Mouse (Mus musculus) limb, embryonic 15.5 days (tissue): ENCODE data around the gene Gm10638. TPM values are rescaled to one million over a fixed set of nuclear protein-coding genes. Genes with fewer than 3 reads are reported as not detected.

Source experiments
- ATAC-seq: fragments of 200-750 bp; cut with Nextera tagmentation; 2 replicates; pipeline ENCODE4 v1.8.0; 2017; ENCODE audit warnings: low read depth, moderate TSS enrichment; ENCODE audit not compliant: insufficient number of reproducible peaks, low FRiP score, low TSS enrichment
- H3K27ac ChIP-seq: fragments of 300-500 bp; sonication (generic); 2 replicates; pipeline ENCODE4 v1.5.1; 2015; ENCODE audit warnings: moderate library complexity, mild to moderate bottlenecking, inconsistent platforms
- H3K27me3 ChIP-seq: fragments of 300-500 bp; sonication (generic); 2 replicates; pipeline ENCODE4 v1.6.1; 2015; ENCODE audit warnings: inconsistent platforms
- H3K36me3 ChIP-seq: fragments of 300-500 bp; sonication (generic); 2 replicates; pipeline ENCODE4 v1.6.1; 2015; ENCODE audit warnings: inconsistent platforms
- H3K4me1 ChIP-seq: fragments of 300-500 bp; sonication (generic); 2 replicates; pipeline ENCODE4 v1.6.1; 2015; ENCODE audit warnings: inconsistent platforms
- H3K4me2 ChIP-seq: fragments of 300-500 bp; sonication (generic); 2 replicates; pipeline ENCODE4 v1.6.1; 2015; ENCODE audit warnings: mild to moderate bottlenecking, inconsistent platforms
- H3K4me3 ChIP-seq: fragments of 300-500 bp; sonication (generic); 2 replicates; pipeline ENCODE4 v1.5.1; 2015; ENCODE audit warnings: mild to moderate bottlenecking, inconsistent platforms
- H3K9ac ChIP-seq: fragments of 300-500 bp; sonication (generic); 2 replicates; pipeline ENCODE4 v1.6.1; 2015; ENCODE audit warnings: inconsistent platforms
- H3K9me3 ChIP-seq: fragments of 300-500 bp; sonication (generic); 2 replicates; pipeline ENCODE4 v1.6.1; 2016; ENCODE audit warnings: inconsistent platforms
- WGBS: fragments of 180-500 bp; shearing (Covaris S2); methylation state at CpG from one replicate; pipeline ENCODE4 v1.1.7; 2015; 5-methylcytosine and 5-hydroxymethylcytosine counted together
- polyA plus RNA-seq: library from polyadenylated mRNA; unstranded; fragments of >200 nt; fragmentation: Nextera tagmentation; extraction: Ambion mirVana; gene quantifications from 2 replicates; pipeline ENCODE4 v1.2.1, GENCODE M21; 2015

Gm10638 gene
- 4.0 and 4.4 TPM in 2 replicates for polyA plus RNA-seq

DNA sequence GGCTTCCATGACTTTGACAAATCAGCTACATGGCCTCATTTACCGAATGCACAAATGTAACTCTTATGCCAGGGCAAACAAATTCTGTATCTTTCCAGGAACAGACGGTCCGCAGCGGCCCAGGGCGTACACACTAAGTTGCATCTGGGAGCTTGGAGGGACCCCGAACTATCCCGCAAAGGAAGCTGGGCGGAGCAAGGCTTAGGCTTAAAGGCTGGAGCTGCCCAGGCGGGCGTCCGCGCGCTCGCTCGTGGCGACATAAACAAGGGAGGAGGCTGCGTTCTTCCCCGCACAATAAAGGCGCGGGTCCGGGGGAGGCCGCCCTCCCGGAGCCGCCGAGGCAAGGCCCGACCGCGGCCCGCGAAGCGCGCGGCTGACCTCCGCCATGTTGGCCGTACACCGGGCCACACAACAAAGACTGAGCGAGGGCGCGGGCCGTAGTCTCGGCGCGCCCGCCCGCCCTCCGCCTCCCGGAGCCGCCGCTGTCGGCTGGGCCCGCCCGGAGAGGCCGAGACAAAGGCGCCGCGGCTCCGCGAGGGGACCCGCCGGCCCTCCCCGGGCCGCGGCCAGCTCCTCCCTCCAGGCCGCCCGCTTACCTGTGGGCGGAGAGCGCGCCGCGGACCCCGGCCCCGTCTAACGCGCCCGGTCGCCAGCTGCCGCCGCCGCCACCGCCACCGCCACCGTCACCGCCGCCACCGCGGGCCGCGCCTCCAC lies at the start of gene Gm10638, which contains the start of gene Siah1a:
Gm10638 (plus strand) TSS at position 479 of the 714 bp plus-strand sequence.
Siah1a (minus strand) TSS at position 714 of the 714 bp plus-strand sequence.
- H3K27me3 ChIP-seq = no peaks in the 10 kb centered on the region
- H3K4me2 ChIP-seq = peak within 1 kb of the TSS; percentile 62
- ATAC-seq = peak; percentile 70
- H3K9me3 ChIP-seq = no peaks in the 10 kb centered on the region
- H3K9ac ChIP-seq = peak within 1 kb of the TSS; percentile 92
- peak within 1 kb of the TSS; percentile 87 for H3K4me3 ChIP-seq
- H3K4me1 ChIP-seq = peaks cover 7% of the 10 kb centered on the region
- peak within 1 kb of the TSS; percentile 97 for H3K27ac ChIP-seq
- WGBS = under 1% methylated on average over 64 of the region's 88 CpGs
- no peaks in the 10 kb centered on the region for H3K36me3 ChIP-seq

DNA sequence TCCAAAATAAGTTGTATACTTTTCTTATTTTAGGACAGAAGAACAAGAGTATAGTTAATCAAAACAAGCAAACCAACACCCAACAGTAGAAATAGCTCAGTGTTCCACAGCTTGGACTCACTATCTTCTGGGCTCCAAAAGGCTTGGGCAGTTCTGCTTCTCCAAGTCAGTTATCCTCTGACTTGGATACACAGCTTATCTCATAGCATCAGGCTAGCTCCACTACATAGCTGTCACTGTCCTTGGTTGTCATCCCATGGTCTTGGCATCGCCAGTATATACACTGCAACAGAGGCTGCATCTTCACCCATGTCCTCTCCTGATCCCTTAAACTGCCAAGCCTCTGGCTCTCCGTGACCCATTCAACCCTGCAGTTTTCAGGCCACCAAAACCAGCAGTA lies 49.8 kb upstream of the Gm10638 start:
- H3K27me3 ChIP-seq = no peaks in the 10 kb centered on the region
- ATAC-seq = no peak
- no peak overlapping the region for H3K9ac ChIP-seq
- peaks cover 5% of the 10 kb centered on the region; the same call in 1 of the 2 replicates for H3K36me3 ChIP-seq
- WGBS = 92% methylated on average over 2 of the region's 2 CpGs
- no peak overlapping the region for H3K4me3 ChIP-seq
- no peak overlapping the region for H3K27ac ChIP-seq
- no peaks in the 10 kb centered on the region for H3K4me1 ChIP-seq
- no peak overlapping the region for H3K4me2 ChIP-seq
- H3K9me3 ChIP-seq = no peaks in the 10 kb centered on the region

DNA sequence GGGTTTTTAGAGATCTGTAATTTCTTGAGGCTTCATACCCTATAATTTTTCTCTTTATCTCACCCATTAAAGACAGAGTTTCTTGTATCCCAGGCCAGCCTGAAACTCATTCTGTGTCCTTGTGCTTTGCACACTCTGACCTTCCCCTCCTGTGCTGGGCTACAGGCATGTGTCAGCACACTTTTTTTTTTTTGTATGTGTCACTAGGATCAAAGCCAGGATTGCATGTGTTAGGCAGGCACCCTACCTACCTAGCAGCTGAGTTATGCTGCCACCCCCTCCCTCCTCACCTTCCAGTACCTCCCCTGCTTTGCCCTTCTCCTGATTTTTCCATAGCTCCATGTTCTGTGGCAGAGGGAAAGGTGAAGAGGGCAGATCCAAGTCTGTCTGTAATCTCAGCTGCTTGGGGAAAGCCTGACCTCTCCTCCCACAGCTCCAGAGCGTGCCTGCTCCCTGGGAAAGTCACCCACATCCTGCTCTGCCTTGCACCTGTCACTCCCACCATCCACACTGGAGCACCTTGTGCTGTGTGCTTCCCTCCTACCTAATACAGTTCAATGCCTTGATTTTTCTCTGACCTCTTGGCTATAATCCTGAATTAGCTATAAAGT lies 46.6 kb upstream of the Gm10638 start:
- Histone ChIP-seq H3K9me3 (no peaks in the 10 kb centered on the region), H3K9ac (no peak overlapping the region), H3K4me2 (no peak overlapping the region), H3K36me3 (0 out of 2 replicates have a peak, but pooled peaks cover 5% of the 10 kb centered on the region), H3K27me3 (no peaks in the 10 kb centered on the region), H3K4me1 (no peaks in the 10 kb centered on the region), H3K27ac (no peak overlapping the region), H3K4me3 (no peak overlapping the region)
- 87% methylated on average over 1 of the region's 1 CpGs for WGBS
- no peak for ATAC-seq

DNA sequence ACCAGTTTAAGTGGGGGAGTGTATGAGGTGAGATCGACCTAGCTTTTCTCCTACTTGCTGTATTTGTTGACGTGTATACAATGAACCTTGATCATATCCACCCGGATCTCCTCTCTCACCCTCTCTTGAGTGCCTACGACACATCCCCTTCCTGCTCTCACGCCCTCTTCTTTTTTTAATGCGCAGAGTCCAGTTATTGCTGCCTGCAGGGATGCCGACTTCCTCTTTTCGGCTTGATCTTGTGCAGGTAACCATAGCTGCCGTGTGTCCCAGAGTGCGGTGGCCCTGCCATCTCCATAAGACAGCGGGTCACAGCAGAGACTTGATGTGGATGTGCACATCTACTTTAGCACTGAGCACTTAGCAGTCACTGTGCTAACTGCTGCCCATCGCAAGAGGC lies 46.0 kb upstream of the Gm10638 start:
- no peak overlapping the region for H3K4me3 ChIP-seq
- H3K27ac ChIP-seq = no peak overlapping the region
- H3K9me3 ChIP-seq = no peaks in the 10 kb centered on the region
- no peaks in the 10 kb centered on the region for H3K27me3 ChIP-seq
- H3K9ac ChIP-seq = no peak overlapping the region
- 87% methylated on average over 12 of the region's 12 CpGs for WGBS
- H3K36me3 ChIP-seq = 0 out of 2 replicates have a peak, but pooled peaks cover 5% of the 10 kb centered on the region
- H3K4me1 ChIP-seq = no peaks in the 10 kb centered on the region
- ATAC-seq = no peak
- H3K4me2 ChIP-seq = no peak overlapping the region

DNA sequence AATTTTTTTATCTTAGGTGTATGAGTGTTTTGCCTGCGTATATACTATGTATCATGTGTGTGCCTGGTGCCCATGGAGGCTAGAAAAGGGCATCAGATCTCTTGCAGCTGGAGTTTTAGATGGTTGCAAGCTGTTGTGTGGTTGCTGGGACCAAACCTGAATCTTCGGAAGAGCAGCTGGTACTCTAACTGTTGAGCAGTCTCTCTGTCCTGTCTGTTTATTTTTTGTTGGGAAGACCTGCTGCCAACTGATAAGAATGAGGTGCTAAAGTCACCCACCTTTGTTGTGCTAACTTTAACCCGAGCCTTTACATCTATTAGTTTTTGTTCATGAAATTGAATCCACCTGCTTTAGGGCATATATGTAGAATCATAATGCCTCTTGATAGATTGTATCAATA lies 43.0 kb upstream of the Gm10638 start:
- ATAC-seq = no peak
- H3K9ac ChIP-seq = no peak overlapping the region
- no peak overlapping the region for H3K27ac ChIP-seq
- 89% methylated on average over 3 of the region's 3 CpGs for WGBS
- H3K4me3 ChIP-seq = no peak overlapping the region
- no peaks in the 10 kb centered on the region for H3K4me1 ChIP-seq
- H3K9me3 ChIP-seq = no peaks in the 10 kb centered on the region
- H3K4me2 ChIP-seq = no peak overlapping the region
- H3K36me3 ChIP-seq = 0 out of 2 replicates have a peak, but pooled peaks cover 7% of the 10 kb centered on the region
- H3K27me3 ChIP-seq = no peaks in the 10 kb centered on the region

DNA sequence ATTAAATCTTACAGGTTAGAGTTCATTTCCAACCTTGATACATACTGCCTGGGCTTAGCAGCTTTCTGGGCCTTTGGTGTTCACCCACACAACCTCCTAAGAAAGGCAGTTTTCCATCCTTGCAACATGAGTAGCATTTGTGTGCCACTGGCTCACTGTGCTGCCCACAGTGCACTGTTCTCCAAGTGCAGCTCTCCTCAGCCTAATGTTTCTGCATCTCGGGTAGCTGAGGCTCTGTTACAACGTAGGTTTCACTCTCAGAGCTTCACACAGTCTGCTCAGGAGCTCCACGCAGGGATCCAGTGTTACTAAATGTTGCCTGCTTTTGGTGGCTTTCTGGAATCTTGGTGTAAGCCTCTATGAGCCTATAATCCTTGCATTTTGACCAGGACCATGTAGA lies 40.2 kb upstream of the Gm10638 start:
- no peak for ATAC-seq
- 73% methylated on average over 3 of the region's 3 CpGs for WGBS

DNA sequence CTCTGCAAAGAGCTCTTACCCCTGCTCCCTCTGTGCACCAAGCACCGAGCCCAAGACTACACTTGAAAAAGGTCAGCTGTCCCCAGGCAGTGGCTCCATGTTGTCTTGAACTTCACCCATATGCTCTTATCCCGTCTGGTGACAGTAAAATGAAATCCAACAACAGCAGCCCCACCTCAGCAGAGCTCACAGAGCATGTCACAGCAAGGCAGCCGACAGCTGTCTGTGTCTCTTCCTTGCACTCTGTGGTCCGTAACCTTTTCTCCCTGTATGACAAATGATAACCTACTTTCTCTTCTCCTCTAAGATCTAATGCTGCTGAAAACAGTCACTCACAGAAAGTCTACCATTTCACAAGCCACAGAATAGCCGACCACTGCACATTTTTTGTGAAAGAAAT lies 38.7 kb upstream of the Gm10638 start:
- ATAC-seq = no peak
- H3K4me3 ChIP-seq = no peak overlapping the region
- H3K27ac ChIP-seq = no peak overlapping the region
- H3K4me1 ChIP-seq = no peaks in the 10 kb centered on the region
- 72% methylated on average over 5 of the region's 5 CpGs for WGBS
- H3K9ac ChIP-seq = no peak overlapping the region
- no peaks in the 10 kb centered on the region for H3K27me3 ChIP-seq
- H3K9me3 ChIP-seq = no peaks in the 10 kb centered on the region
- peaks cover 17% of the 10 kb centered on the region for H3K36me3 ChIP-seq
- no peak overlapping the region for H3K4me2 ChIP-seq

More for the DNA sequence above, 40.2 kb upstream of the Gm10638 start:
- H3K4me1 ChIP-seq = no peaks in the 10 kb centered on the region
- peaks cover 17% of the 10 kb centered on the region for H3K36me3 ChIP-seq
- no peak overlapping the region for H3K9ac ChIP-seq
- no peaks in the 10 kb centered on the region for H3K9me3 ChIP-seq
- H3K27me3 ChIP-seq = no peaks in the 10 kb centered on the region
- no peak overlapping the region for H3K27ac ChIP-seq
- no peak overlapping the region for H3K4me3 ChIP-seq
- no peak overlapping the region for H3K4me2 ChIP-seq

DNA sequence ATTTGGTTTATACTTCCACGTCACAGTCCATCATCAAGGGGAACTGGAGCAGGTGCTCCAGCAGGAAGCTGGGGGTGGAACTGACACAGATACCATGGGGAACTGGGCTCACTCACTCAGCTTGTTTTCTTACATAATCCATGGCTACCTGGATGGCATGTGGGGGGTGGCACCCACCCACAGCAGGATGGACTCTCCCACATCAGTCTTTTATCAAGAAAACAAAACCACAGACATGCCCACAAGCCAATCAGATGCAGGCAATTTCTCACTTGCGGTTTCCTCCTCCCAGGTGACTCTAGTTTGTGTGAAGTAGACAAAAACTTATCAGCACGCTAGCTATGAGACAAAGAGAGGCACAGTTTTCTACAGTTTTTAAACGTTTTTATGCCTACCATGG lies 37.6 kb upstream of the Gm10638 start:
- Histone ChIP-seq H3K4me1 (no peaks in the 10 kb centered on the region), H3K4me3 (no peak overlapping the region), H3K9ac (no peak overlapping the region), H3K36me3 (peaks cover 17% of the 10 kb centered on the region), H3K4me2 (no peak overlapping the region), H3K9me3 (no peaks in the 10 kb centered on the region), H3K27me3 (no peaks in the 10 kb centered on the region), H3K27ac (no peak overlapping the region)
- 73% methylated on average over 4 of the region's 4 CpGs for WGBS
- ATAC-seq = no peak

DNA sequence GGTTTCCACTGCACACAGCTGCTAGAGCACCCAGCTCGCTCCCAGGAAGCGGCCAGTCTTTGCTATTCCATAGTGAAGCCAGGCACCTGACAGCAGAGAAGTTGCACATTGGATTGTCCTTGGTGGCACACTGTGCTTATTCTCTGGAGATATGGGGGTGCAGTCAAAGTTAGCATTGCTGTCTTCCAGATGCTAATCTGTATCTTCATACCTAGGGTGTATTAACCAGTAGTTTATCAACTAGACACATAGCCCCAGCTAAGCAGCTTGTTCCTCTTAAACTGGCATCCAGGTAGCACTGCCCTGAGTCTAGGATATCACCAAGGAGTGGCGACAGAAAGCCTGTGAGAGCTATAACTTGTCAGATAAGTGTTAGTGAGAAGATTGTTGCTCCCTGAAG lies 32.9 kb upstream of the Gm10638 start:
- no peaks in the 10 kb centered on the region for H3K4me1 ChIP-seq
- WGBS = 87% methylated on average over 3 of the region's 3 CpGs
- no peak overlapping the region for H3K4me3 ChIP-seq
- H3K4me2 ChIP-seq = no peak overlapping the region
- no peak for ATAC-seq
- H3K27ac ChIP-seq = no peak overlapping the region
- H3K9me3 ChIP-seq = no peaks in the 10 kb centered on the region
- no peak overlapping the region for H3K9ac ChIP-seq
- H3K27me3 ChIP-seq = no peaks in the 10 kb centered on the region
- peaks cover 36% of the 10 kb centered on the region for H3K36me3 ChIP-seq

DNA sequence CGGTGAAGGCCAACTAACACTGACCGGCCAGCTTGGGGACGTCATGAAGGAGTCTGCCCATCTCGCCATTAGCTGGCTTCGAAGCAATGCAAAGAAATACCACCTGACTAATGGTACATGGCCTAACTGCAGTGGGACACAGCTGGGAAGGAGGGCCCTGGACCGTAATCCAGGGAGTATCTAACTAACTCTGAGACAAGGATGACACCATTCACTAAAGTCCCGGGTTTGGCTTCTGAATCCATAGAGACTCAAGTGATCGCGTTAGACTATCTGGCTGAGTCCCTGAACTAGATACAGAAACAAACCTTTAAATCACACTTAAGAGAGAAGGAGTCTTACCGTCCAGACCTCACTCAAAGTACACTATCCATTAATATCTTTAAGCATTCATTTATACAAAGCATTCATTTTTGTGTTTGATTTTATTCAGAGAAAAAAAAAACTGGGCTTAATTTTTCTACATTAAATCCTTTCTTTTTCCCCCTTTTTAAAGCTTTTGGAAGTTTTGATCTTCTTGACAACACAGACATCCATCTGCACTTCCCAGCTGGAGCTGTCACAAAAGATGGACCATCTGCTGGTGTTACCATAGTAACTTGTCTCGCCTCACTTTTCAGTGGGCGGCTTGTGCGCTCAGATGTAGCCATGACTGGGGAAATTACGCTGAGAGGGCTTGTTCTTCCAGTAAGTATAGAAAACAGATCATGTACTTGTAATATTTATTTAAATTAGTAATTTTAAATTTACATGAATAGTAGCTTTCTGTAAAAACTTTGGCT lies 31.9 kb upstream of the Gm10638 start:
- Histone ChIP-seq H3K9me3 (no peaks in the 10 kb centered on the region), H3K4me3 (no peak overlapping the region), H3K27ac (no peak overlapping the region), H3K36me3 (peaks cover 45% of the 10 kb centered on the region), H3K4me2 (no peak overlapping the region), H3K27me3 (no peaks in the 10 kb centered on the region), H3K4me1 (no peaks in the 10 kb centered on the region; the same call in 1 of the 2 replicates), H3K9ac (no peak overlapping the region)
- WGBS = 83% methylated on average over 14 of the region's 14 CpGs
- no peak for ATAC-seq

DNA sequence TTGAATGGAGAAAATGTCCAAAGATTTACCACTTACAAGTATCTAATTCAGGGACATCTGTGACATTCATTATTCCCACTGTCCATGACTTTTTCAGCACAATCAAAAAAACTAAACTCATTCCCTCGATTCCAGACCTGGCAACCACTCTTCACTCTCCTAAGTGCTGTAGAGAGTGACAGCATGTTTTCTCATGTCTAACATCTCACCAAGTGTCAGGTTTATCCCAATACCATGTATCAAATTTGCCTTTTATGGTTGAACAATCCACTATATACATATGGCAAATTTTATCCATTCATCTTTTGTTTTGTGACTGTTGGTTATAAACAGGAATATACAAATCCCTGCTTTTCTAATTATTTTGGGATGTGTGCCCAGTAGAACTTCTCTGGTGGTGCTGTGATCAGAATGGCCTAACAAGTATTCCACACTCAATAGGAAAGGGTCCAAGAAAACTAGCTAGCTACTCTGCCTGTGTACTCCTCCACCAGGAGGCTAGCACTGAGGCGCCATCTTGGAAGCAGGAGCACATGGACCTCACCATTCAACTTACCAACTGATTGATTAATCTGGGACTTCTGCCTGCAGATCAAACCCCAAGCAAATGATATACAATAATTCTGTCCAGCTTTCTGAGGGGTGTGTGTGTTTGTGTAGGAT lies 27.0 kb upstream of the Gm10638 start:
- no peak overlapping the region for H3K27ac ChIP-seq
- no peak overlapping the region for H3K4me3 ChIP-seq
- ATAC-seq = no peak
- H3K27me3 ChIP-seq = no peaks in the 10 kb centered on the region
- no peak overlapping the region for H3K4me2 ChIP-seq
- H3K9me3 ChIP-seq = no peaks in the 10 kb centered on the region
- H3K9ac ChIP-seq = no peak overlapping the region
- 81% methylated on average over 2 of the region's 2 CpGs for WGBS
- peaks cover 53% of the 10 kb centered on the region for H3K36me3 ChIP-seq
- no peaks in the 10 kb centered on the region; the same call in 1 of the 2 replicates for H3K4me1 ChIP-seq
